Mouse (Mus musculus): ENCODE measurements around the gene Cxcl9.

GRCm38 (mm10) chr5:92327367-92327766 lies 512 bp downstream of the Cxcl9 start:
- no peak for TF ChIP-seq POLR2AphosphoS5 (IDR thresholded peaks at IDR 0.05; ENCODE audit: insufficient replicate concordance, low read depth, low read length)
- TF ChIP-seq CTCF (IDR thresholded peaks at IDR 0.05; ENCODE audit: low read depth, low read length): no peak
